In the genomic region with DNA sequence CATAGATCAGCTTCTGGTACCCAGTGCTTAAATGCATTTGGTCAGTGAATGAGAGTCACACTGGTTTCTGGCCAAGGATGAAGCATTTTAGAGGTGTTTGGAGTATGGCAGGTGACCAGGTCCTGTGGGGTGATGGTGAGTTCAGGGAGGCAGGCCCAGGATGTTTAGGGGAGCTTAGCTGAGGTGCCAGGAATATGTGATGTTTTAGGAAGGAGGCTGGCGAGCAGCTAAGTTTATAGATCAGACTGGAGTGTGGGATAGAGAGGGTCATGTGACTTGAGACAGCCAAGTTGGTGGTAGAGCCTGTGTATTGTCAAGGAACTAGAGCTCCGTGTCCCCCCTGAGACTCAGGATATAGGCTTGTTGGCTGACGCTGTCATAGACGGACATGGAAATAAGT, we compare ENCODE assay signal across 8 mouse cellular contexts. TPM values are rescaled to one million over a fixed set of nuclear protein-coding genes. Genes with fewer than 3 reads are reported as not detected.
DNase-seq lines count a peak whose midpoint lies in the region; ATAC-seq and TF ChIP-seq lines count a peak whose summit lies in the region.

No protein-coding gene starts in this region.

- H3ac ChIP-seq in C2C12 (ENCODE audit: control insufficient read depth, insufficient read length, low read depth), result peak overlapping the region; percentile 62

- peaks cover 54% of the 10 kb centered on the region for H3K4me1 ChIP-seq in heart, embryonic 10.5 days
- H3K4me1 ChIP-seq in forebrain, embryonic 12.5 days, result peaks cover 51% of the 10 kb centered on the region
- peaks cover 82% of the 10 kb centered on the region for H3K4me1 ChIP-seq in liver, embryonic 13.5 days (replicated peaks)

- 45% methylated on average over 4 of the region's 4 CpGs for WGBS in heart, embryonic 10.5 days
- WGBS in forebrain, embryonic 12.5 days, result 69% methylated on average over 4 of the region's 4 CpGs
- 51% methylated on average over 4 of the region's 4 CpGs for WGBS in liver, embryonic 13.5 days (ENCODE audit: insufficient replicate concordance)

- no peaks in the 10 kb centered on the region for H3K27me3 ChIP-seq in heart, embryonic 10.5 days (ENCODE audit: insufficient read depth, poor library complexity, severe bottlenecking)
- H3K27me3 ChIP-seq in C2C12 (ENCODE audit: control insufficient read depth, insufficient read depth, insufficient read length), result no peaks in the 10 kb centered on the region
- no peaks in the 10 kb centered on the region for H3K27me3 ChIP-seq in forebrain, embryonic 12.5 days
- H3K27me3 ChIP-seq in liver, embryonic 13.5 days, result no peaks in the 10 kb centered on the region

- ATAC-seq in forebrain, embryonic 12.5 days (ENCODE audit: low FRiP score), result no peak
- ATAC-seq in liver, embryonic 13.5 days (ENCODE audit: low read depth), result no peak

- peaks cover 15% of the 10 kb centered on the region for H3K36me3 ChIP-seq in heart, embryonic 10.5 days
- H3K36me3 ChIP-seq in C2C12 (ENCODE audit: control insufficient read depth, insufficient read depth), result peaks cover 8% of the 10 kb centered on the region
- H3K36me3 ChIP-seq in forebrain, embryonic 12.5 days (replicated peaks), result peaks cover 5% of the 10 kb centered on the region; the same call in 1 of the 2 replicates
- H3K36me3 ChIP-seq in liver, embryonic 13.5 days, result peaks cover 42% of the 10 kb centered on the region

- peaks cover 49% of the 10 kb centered on the region for H3K79me3 ChIP-seq in C2C12 (ENCODE audit: low read depth)

- no peak for TF ChIP-seq CTCF in C2C12 (IDR thresholded peaks at IDR 0.05; ENCODE audit: control insufficient read depth, insufficient read depth, insufficient read length)

- peak overlapping the region; percentile 93; the same call in 1 of the 2 replicates for H3K9ac ChIP-seq in forebrain, embryonic 12.5 days
- peak overlapping the region; percentile 98 for H3K9ac ChIP-seq in liver, embryonic 13.5 days

- H3K4me2 ChIP-seq in forebrain, embryonic 12.5 days, result peak overlapping the region; percentile 75
- H3K4me2 ChIP-seq in liver, embryonic 13.5 days, result peak overlapping the region; percentile 88

- intact Hi-C loops in heart, postnatal 36 days (cut with DNase I), result no loop called here

- peaks cover 68% of the 10 kb centered on the region for H3K79me2 ChIP-seq in C2C12 (ENCODE audit: control insufficient read depth, insufficient read depth)

- no peaks in the 10 kb centered on the region for H3K9me3 ChIP-seq in heart, embryonic 10.5 days
- no peaks in the 10 kb centered on the region for H3K9me3 ChIP-seq in forebrain, embryonic 12.5 days
- no peaks in the 10 kb centered on the region for H3K9me3 ChIP-seq in liver, embryonic 13.5 days (replicated peaks)

- DNase-seq in heart, embryonic 10.5 days (ENCODE audit: low spot score), result no peak
- no peak for DNase-seq in heart, postnatal 36 days
- no peak for DNase-seq in liver, embryonic 13.5 days
- no peak for DNase-seq in adrenal gland, postnatal 4 days (ENCODE audit: low spot score in 2 of 2)
- DNase-seq in ovary, postnatal 10 days (ENCODE audit: low spot score), result no peak
- no peak for DNase-seq in adrenal gland, postnatal 25 days

- H3K4me3 ChIP-seq in heart, embryonic 10.5 days, result peak overlapping the region; percentile 77
- H3K4me3 ChIP-seq in C2C12 (ENCODE audit: insufficient read depth, poor library complexity, severe bottlenecking), result peak overlapping the region; percentile 80
- H3K4me3 ChIP-seq in forebrain, embryonic 12.5 days (replicated peaks), result peak overlapping the region; percentile 83
- H3K4me3 ChIP-seq in liver, embryonic 13.5 days (replicated peaks), result peak overlapping the region; percentile 96

- peak overlapping the region; percentile 89; the same call in 1 of the 2 replicates for H3K27ac ChIP-seq in heart, embryonic 10.5 days
- H3K27ac ChIP-seq in forebrain, embryonic 12.5 days, result no peak overlapping the region
- H3K27ac ChIP-seq in liver, embryonic 13.5 days, result peak overlapping the region; percentile 97

TF ChIP-seq in C2C12, 6 proteins besides CTCF, POLR2A, EP300 and RAD21:
- no peak for TF ChIP-seq FOSL1 (IDR thresholded peaks at IDR 0.05; ENCODE audit: insufficient read depth, low read length, poor library complexity, severe bottlenecking)
- TF ChIP-seq USF1 (IDR thresholded peaks at IDR 0.05; ENCODE audit: low read depth), result peak; percentile 64

RNA-seq across cellular contexts. Expression of a gene that starts 1.4 kb away (rescaled TPM):
- polyA plus RNA-seq in heart, embryonic 10.5 days (2016; fragmentation: Nextera tagmentation; extraction: Ambion mirVana), result 16.5 and 18.8 TPM in 2 replicates
- 10 to 100 TPM; 43.1 to 46.3 TPM for total RNA-seq in heart, postnatal 36 days (2021)
- polyA plus RNA-seq in C2C12 (2012; fragmentation: generic; extraction: Trizol), result 52.0 TPM
- polyA plus RNA-seq in forebrain, embryonic 12.5 days (2016; fragmentation: Nextera tagmentation; extraction: Ambion mirVana), result 16.1 and 16.7 TPM in 2 replicates
- 14.7 and 16.7 TPM in 2 replicates for polyA plus RNA-seq in liver, embryonic 13.5 days (2015; fragmentation: Nextera tagmentation; extraction: Ambion mirVana)
- 10 to 100 TPM; 65.0 to 65.5 TPM for total RNA-seq in adrenal gland, postnatal 4 days (2021)
- total RNA-seq in adrenal gland, postnatal 25 days (2021), result 65.7 and 67.8 TPM in 2 replicates
